Mouse (Mus musculus) kidney, postnatal 0 days (tissue): ENCODE results near the gene Mrpl52. TPM values are rescaled to one million over a fixed set of nuclear protein-coding genes. Genes with fewer than 3 reads are reported as not detected.

Experiments used
- ATAC-seq: fragments of 200-750 bp; cut with Nextera tagmentation; replicated peaks from 2 replicates; pipeline ENCODE4 v1.8.0; 2017; ENCODE audit warnings: low read depth, moderate number of reproducible peaks, moderate TSS enrichment, moderate library complexity; ENCODE audit not compliant: low FRiP score
- DNase-seq: peaks from one replicate; pipeline ENCODE4 v3.0.0-alpha.2; 2016; ENCODE audit warnings: low spot score
- H3K27ac ChIP-seq: fragments of 300-500 bp; sonication (generic); 2 replicates; pipeline ENCODE4 v1.5.1; 2014; ENCODE audit warnings: mild to moderate bottlenecking
- H3K27me3 ChIP-seq: fragments of 300-500 bp; sonication (generic); 2 replicates; pipeline ENCODE4 v1.6.1; 2014; ENCODE audit warnings: low read length, mixed read lengths; ENCODE audit not compliant: insufficient read depth
- H3K36me3 ChIP-seq: fragments of 300-500 bp; sonication (generic); 2 replicates; pipeline ENCODE4 v1.6.1; 2014; ENCODE audit warnings: low read length, mixed read lengths; ENCODE audit not compliant: insufficient read depth
- H3K4me1 ChIP-seq: fragments of 300-500 bp; sonication (generic); replicated peaks from 2 replicates; pipeline ENCODE4 v1.6.1; 2014; ENCODE audit warnings: antibody characterized with exemption, low read length, mixed read lengths; ENCODE audit not compliant: insufficient read depth
- H3K4me2 ChIP-seq: fragments of 300-500 bp; sonication (generic); 2 replicates; pipeline ENCODE4 v1.6.1; 2014; ENCODE audit warnings: mild to moderate bottlenecking, low read length, moderate library complexity, mixed read lengths
- H3K4me3 ChIP-seq: fragments of 300-500 bp; sonication (generic); replicated peaks from 2 replicates; pipeline ENCODE4 v1.5.1; 2014; ENCODE audit warnings: low read depth, low read length
- H3K9ac ChIP-seq: fragments of 300-500 bp; sonication (generic); 2 replicates; pipeline ENCODE4 v1.6.1; 2014; ENCODE audit warnings: low read depth, low read length
- H3K9me3 ChIP-seq: fragments of 300-500 bp; sonication (generic); replicated peaks from 2 replicates; pipeline ENCODE4 v1.6.1; 2016; ENCODE audit warnings: low read length, inconsistent platforms, mixed read lengths
- CTCF ChIP-seq: IDR thresholded peaks from 2 replicates; pipeline ENCODE4 v1.5.1; 2016; ENCODE audit warnings: antibody characterized with exemption, low read depth, mild to moderate bottlenecking, moderate library complexity
- WGBS: fragments of 180-500 bp; shearing (Covaris S2); extraction: QIAGEN DNeasy Blood & Tissue Kit; methylation state at CpG from one replicate; pipeline ENCODE4 v1.1.7; 2014; 5-methylcytosine and 5-hydroxymethylcytosine counted together
- polyA plus RNA-seq: library from polyadenylated mRNA; unstranded; fragments of >200 nt; fragmentation: Nextera tagmentation; extraction: Ambion mirVana; gene quantifications from 2 replicates; pipeline ENCODE4 v1.2.1, GENCODE M21; 2015

The Mrpl52 gene
- polyA plus RNA-seq, 1 experiment from 2014 or later = 408 TPM

DNA sequence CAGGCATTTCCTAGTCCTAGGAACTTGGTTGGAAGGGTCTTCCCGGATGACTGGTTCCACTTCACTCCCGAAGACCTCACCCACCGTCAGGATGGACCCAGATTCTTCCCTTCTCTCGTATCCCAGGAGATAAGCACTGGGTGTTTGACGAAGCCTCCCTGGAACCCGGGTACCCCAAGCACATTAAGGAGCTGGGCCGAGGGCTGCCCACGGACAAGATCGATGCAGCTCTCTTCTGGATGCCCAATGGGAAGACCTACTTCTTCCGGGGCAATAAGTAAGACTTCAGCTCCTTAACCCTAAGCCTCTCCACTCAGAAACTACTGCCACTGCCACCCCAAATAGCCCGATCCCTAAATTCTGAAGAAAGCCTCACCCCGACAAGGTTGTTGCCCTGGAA lies 12.4 kb downstream of the Mrpl52 start:
- H3K4me1 ChIP-seq = peaks cover 9% of the 10 kb centered on the region
- H3K4me3 ChIP-seq = no peak overlapping the region
- H3K4me2 ChIP-seq = no peak overlapping the region
- TF ChIP-seq CTCF = no peak
- DNase-seq (no peak), ATAC-seq (no peak)
- H3K36me3 ChIP-seq = peaks cover 41% of the 10 kb centered on the region
- H3K9ac ChIP-seq = no peak overlapping the region
- 87% methylated on average over 12 of the region's 12 CpGs for WGBS
- no peak overlapping the region for H3K27ac ChIP-seq
- no peaks in the 10 kb centered on the region for H3K27me3 ChIP-seq
- H3K9me3 ChIP-seq = no peaks in the 10 kb centered on the region

DNA sequence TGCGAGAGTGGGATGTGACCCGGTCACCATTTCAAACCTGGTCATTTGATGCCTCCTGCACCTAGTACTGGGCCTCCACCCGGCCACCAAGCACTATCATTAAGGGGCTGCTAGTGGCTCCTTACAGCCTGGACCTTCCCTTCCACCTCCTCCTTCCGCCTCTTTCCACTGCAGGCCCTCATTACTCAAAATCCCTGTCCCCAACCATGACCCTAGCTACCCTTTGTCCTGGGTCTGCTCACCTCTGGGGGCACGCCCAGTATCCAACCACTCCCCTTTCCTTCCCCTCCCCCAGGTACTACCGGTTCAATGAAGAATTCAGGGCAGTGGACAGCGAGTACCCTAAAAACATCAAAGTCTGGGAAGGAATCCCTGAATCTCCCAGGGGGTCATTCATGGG lies 12.9 kb downstream of the Mrpl52 start:
- Histone ChIP-seq H3K27me3 (no peaks in the 10 kb centered on the region), H3K27ac (no peak overlapping the region), H3K4me3 (no peak overlapping the region), H3K9me3 (no peaks in the 10 kb centered on the region), H3K36me3 (peaks cover 41% of the 10 kb centered on the region), H3K4me2 (no peak overlapping the region), H3K4me1 (peaks cover 5% of the 10 kb centered on the region), H3K9ac (no peak overlapping the region)
- ATAC-seq = no peak
- 64% methylated on average over 7 of the region's 7 CpGs for WGBS
- DNase-seq = no peak
- TF ChIP-seq CTCF = no peak

DNA sequence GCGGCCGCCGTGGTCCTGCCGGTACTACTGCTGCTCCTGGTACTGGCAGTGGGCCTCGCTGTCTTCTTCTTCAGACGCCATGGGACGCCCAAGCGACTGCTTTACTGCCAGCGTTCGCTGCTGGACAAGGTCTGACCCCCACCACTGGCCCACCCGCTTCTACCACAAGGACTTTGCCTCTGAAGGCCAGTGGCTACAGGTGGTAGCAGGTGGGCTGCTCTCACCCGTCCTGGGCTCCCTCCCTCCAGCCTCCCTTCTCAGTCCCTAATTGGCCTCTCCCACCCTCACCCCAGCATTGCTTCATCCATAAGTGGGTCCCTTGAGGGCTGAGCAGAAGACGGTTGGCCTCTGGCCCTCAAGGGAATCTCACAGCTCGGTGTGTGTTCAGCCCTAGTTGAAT lies 13.8 kb downstream of the Mrpl52 start:
- WGBS = 91% methylated on average over 14 of the region's 14 CpGs
- no peaks in the 10 kb centered on the region for H3K27me3 ChIP-seq
- H3K9ac ChIP-seq = no peak overlapping the region
- no peak overlapping the region for H3K27ac ChIP-seq
- no peak for DNase-seq
- peaks cover 5% of the 10 kb centered on the region for H3K4me1 ChIP-seq
- no peak overlapping the region for H3K4me2 ChIP-seq
- TF ChIP-seq CTCF = no peak
- no peaks in the 10 kb centered on the region for H3K9me3 ChIP-seq
- ATAC-seq = no peak
- H3K36me3 ChIP-seq = peaks cover 41% of the 10 kb centered on the region
- no peak overlapping the region for H3K4me3 ChIP-seq

DNA sequence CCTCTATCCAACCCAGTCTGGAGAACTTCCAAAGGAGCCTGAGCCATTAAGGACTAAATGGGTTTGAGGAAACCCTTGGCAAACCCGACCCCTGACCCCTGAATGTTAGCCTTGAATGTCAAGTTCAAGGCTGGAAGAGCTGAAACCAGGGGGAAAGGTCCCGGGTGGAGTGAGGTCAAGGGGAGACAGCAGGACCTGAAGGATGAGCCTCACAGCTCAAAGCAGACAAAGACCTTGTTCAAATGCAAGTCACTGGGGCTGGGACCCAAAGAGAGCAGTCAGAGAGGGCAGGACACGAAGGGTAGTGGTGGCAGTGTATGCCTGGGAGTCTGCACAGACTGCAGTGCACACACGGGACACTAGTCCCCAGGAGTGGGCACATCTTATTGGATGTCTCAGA lies 14.7 kb downstream of the Mrpl52 start:
- no peak overlapping the region for H3K4me3 ChIP-seq
- no peak overlapping the region for H3K27ac ChIP-seq
- no peaks in the 10 kb centered on the region for H3K27me3 ChIP-seq
- H3K9me3 ChIP-seq = no peaks in the 10 kb centered on the region
- H3K4me1 ChIP-seq = peaks cover 5% of the 10 kb centered on the region
- DNase-seq (no peak), ATAC-seq (no peak)
- H3K4me2 ChIP-seq = no peak overlapping the region
- WGBS = 75% methylated on average over 4 of the region's 4 CpGs
- no peak overlapping the region for H3K9ac ChIP-seq
- no peak for TF ChIP-seq CTCF
- peaks cover 40% of the 10 kb centered on the region for H3K36me3 ChIP-seq

DNA sequence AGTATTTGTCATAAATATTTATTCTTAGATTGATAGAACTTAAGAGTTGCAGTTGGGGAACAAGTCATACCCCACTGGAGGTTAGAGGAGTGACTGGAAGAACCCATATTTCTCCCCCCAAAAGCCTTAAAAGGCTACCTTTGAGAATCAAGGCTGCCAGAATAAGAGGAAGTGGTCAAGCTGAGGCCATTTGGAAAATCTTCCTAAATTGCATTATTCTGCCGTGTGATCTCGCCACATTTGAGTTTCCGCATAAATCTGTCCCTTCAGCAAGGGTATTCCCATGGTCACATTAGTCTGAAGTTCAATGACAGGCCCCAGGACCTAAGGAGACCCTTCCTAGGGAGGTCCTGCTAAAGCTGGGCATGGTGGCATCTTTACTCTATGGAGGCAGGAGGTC lies 15.8 kb downstream of the Mrpl52 start:
- no peak overlapping the region for H3K4me3 ChIP-seq
- no peak for TF ChIP-seq CTCF
- DNase-seq = no peak
- peaks cover 28% of the 10 kb centered on the region for H3K36me3 ChIP-seq
- no peaks in the 10 kb centered on the region for H3K27me3 ChIP-seq
- H3K9ac ChIP-seq = no peak overlapping the region
- no peak for ATAC-seq
- no peak overlapping the region for H3K4me2 ChIP-seq
- WGBS = 65% methylated on average over 3 of the region's 3 CpGs
- no peaks in the 10 kb centered on the region for H3K9me3 ChIP-seq
- peak overlapping the region; percentile 26; the same call in 1 of the 2 replicates for H3K27ac ChIP-seq
- H3K4me1 ChIP-seq = peaks cover 5% of the 10 kb centered on the region

DNA sequence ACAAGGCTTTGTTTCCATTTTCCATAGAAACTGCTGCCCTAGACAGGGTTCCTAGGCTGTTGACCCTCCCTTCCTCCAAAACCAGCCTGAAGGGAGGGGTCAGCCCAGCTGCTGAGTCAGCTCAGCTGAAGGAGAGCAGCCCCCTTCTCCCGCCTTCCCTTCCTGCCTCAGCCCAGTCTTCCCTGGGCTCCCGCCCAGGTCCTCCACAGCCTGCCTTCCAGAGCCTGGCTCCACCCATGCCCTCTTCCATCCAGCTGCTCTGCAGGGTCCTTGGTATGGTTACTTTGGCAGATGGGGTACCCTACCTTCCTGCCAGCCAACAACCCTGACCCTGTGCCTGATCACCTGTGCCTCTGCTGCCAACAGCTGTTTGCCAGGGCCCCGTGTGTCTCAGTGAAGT lies 16.5 kb downstream of the Mrpl52 start:
- ATAC-seq (peak; percentile 53; the same call in 1 of the 2 replicates), DNase-seq (peak; percentile 74)
- no peak overlapping the region for H3K27ac ChIP-seq
- H3K4me2 ChIP-seq = no peak overlapping the region
- H3K27me3 ChIP-seq = no peaks in the 10 kb centered on the region
- TF ChIP-seq CTCF = no peak
- no peak overlapping the region for H3K4me3 ChIP-seq
- H3K9ac ChIP-seq = no peak overlapping the region
- peaks cover 25% of the 10 kb centered on the region for H3K36me3 ChIP-seq
- 24% methylated on average over 3 of the region's 3 CpGs for WGBS
- H3K4me1 ChIP-seq = peaks cover 5% of the 10 kb centered on the region
- H3K9me3 ChIP-seq = no peaks in the 10 kb centered on the region
